Mouse (Mus musculus) spleen, postnatal 4 days (tissue): ENCODE results near the gene Npff.

ENCODE experiments used
- DNase-seq, 2 experiments: peaks; one replicate each; pipeline ENCODE4 v3.0.0; 2022; ENCODE audit warnings: low spot score in 2 of 2

Gene Npff

GRCm38 (mm10) chr15:102519211-102520141, 5.3 kb downstream of the Npff start:
- peak in 1 of 2 experiments; percentile 65 for DNase-seq

- DNase-seq: no peak
Measured at GRCm38 (mm10) chr15:102518859-102519201, 5.9 kb downstream of the Npff start.

- DNase-seq: peak; percentile 98 to 99
Measured at GRCm38 (mm10) chr15:102517976-102518858, 6.5 kb downstream of the Npff start, which contains the start of gene Tarbp2. Gene Tarbp2, plus strand, starts transcription at chr15:102518192.

- DNase-seq: no peak
Measured at GRCm38 (mm10) chr15:102517631-102517975, 7.1 kb downstream of the Npff start.

GRCm38 (mm10) chr15:102516728-102517404, 7.9 kb downstream of the Npff start, which contains the start of gene Map3k12:
Gene Map3k12, minus strand, starts transcription at chr15:102517064.
- DNase-seq: peak; percentile 38 to 79

- no peak for DNase-seq
Measured at GRCm38 (mm10) chr15:102516293-102516692, 8.4 kb downstream of the Npff start.

- DNase-seq: peak in 1 of 2 experiments; percentile 57
Measured at GRCm38 (mm10) chr15:102515791-102516190, 9.0 kb downstream of the Npff start.

GRCm38 (mm10) chr15:102515261-102515660, 9.5 kb downstream of the Npff start:
- DNase-seq: no peak

- no peak for DNase-seq
Measured at GRCm38 (mm10) chr15:102513004-102513403, 11.7 kb downstream of the Npff start.

- no peak for DNase-seq
Measured at GRCm38 (mm10) chr15:102512471-102512870, 12.3 kb downstream of the Npff start.

GRCm38 (mm10) chr15:102512010-102512409, 12.7 kb downstream of the Npff start:
- peak in 1 of 2 experiments; percentile 53 for DNase-seq

- DNase-seq: peak in 1 of 2 experiments; percentile 55
Measured at GRCm38 (mm10) chr15:102511285-102511833, 13.4 kb downstream of the Npff start.

GRCm38 (mm10) chr15:102510590-102511284, 14.0 kb downstream of the Npff start:
- DNase-seq: peak; percentile 69 to 83

GRCm38 (mm10) chr15:102510110-102510509, 14.6 kb downstream of the Npff start:
- peak in 1 of 2 experiments; percentile 57 for DNase-seq

GRCm38 (mm10) chr15:102508336-102508735, 16.4 kb downstream of the Npff start:
- no peak for DNase-seq

GRCm38 (mm10) chr15:102507561-102507960, 17.2 kb downstream of the Npff start:
- DNase-seq: no peak

- DNase-seq: no peak
Measured at GRCm38 (mm10) chr15:102506864-102507263, 17.9 kb downstream of the Npff start.

- no peak for DNase-seq
Measured at GRCm38 (mm10) chr15:102506464-102506830, 18.3 kb downstream of the Npff start.

GRCm38 (mm10) chr15:102505770-102506463, 18.8 kb downstream of the Npff start:
- no peak for DNase-seq

- peak in 1 of 2 experiments; percentile 59 for DNase-seq
Measured at GRCm38 (mm10) chr15:102505073-102505769, 19.5 kb downstream of the Npff start.
